Mouse (Mus musculus) c-Kit-positive CD71-negative TER-119-negative erythroid progenitor cells, embryonic 14.5 days (primary cell): ENCODE data around the gene Apom.
"Not testable (repeated sequence)": the region's sequence is repeated elsewhere in the genome, so short reads cannot be mapped to it uniquely, and the experiment has no call there.

Source experiments
- DNase-seq: peaks from one replicate; pipeline ENCODE4 v3.0.0-alpha.2; 2013; ENCODE audit warnings: low read depth

The Apom gene

DNA sequence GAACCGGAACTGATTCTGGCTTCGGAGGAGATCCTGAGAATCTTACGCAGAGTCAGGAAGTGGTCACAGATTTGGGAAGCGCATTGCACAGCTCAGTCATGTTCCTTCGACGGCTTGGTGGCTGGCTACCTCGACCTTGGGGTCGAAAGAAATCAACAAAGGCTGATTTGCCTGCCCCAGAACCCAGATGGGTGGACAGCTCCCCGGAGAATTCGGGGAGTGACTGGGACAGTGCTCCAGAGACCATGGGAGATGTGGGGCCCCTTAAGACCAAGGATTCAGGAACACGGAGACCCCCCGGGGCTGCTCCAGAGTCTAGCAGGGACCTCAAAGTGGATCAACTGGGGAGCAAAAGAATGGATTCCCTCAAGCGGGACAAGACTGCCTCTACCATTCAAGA, 4.8 kb downstream of the Apom start:
- no peak for DNase-seq

- DNase-seq = peak; percentile 56
These were observed 5.6 kb downstream of the Apom start, which contains the start of gene D17H6S53E for GRCm38 (mm10) chr17:35126206-35126611. TSS of gene D17H6S53E (plus strand) at chr17:35126373.

DNA sequence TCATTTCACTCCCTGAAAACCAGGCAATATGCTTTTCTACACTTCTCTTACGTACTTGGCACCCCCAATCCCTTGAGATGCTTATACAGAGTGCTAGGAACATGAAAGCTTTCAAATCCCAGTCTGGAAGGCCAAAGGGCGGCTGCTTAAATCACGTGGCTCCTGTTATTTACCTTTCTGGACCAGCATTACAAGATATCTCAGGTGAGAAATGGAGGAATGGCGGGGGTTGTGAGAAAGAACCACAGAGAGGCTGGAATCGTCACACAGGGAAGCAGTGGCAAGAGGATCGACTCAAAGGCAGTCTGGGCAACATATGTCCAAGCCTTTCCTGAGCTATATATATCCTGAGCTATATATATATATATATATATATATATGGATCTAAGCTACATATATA, 6.3 kb downstream of the Apom start:
- DNase-seq = no peak

- no peak for DNase-seq
These were observed 6.8 kb downstream of the Apom start for GRCm38 (mm10) chr17:35125081-35125480.

GRCm38 (mm10) chr17:35124261-35124896, 7.5 kb downstream of the Apom start:
- not testable (repeated sequence) for DNase-seq

DNA sequence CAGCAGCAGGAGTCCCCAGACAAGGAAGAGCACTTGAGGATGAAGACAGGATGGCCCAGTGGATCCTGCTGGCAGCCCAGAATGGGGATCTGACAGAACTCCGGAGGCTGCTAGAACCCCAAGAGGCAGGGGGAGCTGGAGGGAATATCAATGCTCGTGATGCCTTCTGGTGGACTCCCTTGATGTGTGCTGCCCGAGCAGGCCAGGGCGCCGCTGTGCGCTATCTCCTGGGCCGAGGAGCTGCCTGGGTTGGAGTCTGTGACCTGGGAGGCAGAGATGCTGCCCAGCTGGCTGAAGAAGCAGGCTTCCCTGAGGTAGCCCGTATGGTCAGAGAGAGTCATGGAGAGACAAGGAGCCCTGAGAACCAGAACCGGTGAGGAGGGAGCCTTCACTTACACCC, 8.6 kb downstream of the Apom start:
- DNase-seq = not testable (repeated sequence)

DNA sequence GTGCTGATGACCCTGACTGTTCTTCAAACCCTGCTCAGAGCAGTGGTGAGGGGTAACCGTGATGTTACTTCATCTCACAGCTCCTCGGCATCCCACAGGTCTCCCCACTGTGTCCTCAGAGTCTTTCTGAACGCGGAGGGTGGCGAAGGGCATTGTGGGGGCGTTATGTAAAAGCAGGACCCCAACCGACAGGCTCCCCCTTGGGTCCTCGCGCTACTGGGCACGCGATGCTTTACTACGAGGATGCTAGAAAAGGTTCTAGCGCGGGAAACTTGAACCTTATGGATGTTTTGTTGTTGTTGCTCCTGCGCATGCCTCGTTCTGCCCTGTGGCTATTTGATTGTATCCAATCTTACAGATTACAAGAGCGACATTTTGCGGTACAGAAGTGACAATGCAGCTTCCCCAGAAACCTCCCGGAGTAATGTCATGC, 10.0 kb downstream of the Apom start, which contains the start of gene Csnk2b:
TSS of gene Csnk2b (minus strand) at position 183 of the 433 bp plus-strand sequence.
- peak; percentile 55 for DNase-seq

- DNase-seq = peak; percentile 98
These were observed 10.6 kb downstream of the Apom start, which contains the start of gene Gpank1 for GRCm38 (mm10) chr17:35121143-35121799. TSS of gene Gpank1 (plus strand) at chr17:35121455.

GRCm38 (mm10) chr17:35120745-35121142, 11.1 kb downstream of the Apom start:
- no peak for DNase-seq

DNA sequence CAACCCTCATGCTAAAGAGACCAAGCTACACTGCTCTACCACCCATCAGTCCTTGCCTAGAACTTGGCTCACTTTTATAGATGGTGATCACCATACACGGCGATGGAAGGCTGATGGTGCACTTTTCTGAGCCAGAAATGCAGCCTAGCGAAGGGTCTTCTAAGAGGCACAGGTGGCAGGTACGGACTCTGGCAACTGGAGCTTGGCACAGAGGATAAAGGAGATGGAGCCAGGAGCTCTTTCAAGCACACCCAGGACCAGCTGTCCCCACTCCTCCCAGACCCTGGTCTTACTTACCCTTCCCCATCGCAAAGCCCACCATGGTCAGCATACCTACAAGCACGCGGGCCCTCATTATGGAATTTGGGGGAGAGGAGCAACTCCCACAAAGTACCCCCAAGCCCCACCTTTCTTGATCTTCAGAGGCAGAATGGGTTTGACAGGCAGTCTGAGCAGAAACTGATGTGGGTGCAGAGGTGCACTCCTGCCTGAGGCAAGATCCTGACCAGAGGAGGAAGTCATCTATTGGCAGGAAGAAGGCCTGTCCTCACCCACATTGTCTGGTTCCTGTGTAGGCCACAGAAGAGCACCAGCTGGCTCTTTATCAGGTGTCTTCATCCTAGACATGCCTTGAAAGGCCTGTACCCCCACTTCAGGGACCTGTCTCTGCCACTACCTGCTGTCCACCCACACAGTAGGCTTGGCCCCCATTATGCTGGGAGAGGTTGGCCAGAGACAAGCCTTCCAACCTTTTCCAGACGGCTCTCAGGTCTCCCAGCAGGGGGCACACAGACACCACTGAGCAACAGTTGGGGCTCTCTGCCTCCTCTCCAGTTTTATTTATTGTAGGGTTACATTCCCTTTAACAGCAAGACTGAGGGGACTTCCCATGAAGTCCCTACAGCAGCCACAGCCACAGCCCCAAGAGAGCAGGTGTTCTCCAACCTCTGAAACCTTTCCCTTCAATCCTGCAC, 16.5 kb downstream of the Apom start, which contains the start of gene Ly6g5b:
TSS of gene Ly6g5b (minus strand) at position 383 of the 974 bp plus-strand sequence.
- DNase-seq = no peak

- no peak for DNase-seq
These were observed 20.1 kb downstream of the Apom start for GRCm38 (mm10) chr17:35111774-35112173.

DNA sequence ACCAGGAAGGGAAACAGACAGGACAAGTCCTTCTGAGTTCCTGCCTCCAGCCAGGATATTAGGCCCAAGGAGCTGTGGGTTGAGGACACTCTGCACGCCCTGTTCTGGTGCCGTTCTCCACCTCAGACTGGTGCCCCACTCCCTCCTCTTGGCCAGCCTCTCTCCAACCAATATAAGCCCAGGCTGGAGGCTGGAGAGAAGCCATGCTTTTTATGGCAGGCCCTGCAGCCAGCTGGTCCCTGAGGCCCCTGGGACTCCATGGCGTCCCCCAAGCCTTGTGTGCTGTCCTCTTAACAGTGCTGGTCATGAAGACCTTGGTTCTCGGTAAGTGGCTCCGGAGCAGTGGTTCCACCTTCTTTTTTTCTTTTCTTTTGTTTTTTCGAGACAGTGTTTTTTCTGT, 23.8 kb downstream of the Apom start, which contains the start of gene Ly6g5c:
TSS of gene Ly6g5c (plus strand) at position 183 of the 400 bp plus-strand sequence.
- no peak for DNase-seq

DNA sequence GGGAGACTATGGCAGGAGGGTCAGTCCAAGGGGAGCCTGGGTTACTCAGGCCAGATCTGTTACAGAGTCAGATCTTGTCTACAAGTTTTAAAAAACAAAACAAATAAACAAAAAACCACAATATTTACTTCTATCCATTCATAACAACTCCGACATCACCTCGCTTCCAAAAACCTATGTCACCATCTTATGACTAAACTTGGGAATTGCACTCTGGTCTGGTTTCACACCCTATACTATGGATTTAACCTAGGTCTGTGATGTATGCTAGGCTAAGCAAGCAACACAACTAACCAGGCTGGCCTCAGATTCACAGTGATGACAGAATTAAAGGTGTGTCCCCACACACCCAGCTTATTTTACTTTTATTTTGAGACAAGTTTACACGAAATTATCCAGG, 25.3 kb downstream of the Apom start:
- no peak for DNase-seq

GRCm38 (mm10) chr17:35105740-35106389, 26.0 kb downstream of the Apom start:
- DNase-seq = no peak

- DNase-seq = no peak
These were observed 27.1 kb downstream of the Apom start for GRCm38 (mm10) chr17:35104754-35105153.

- DNase-seq = no peak
These were observed 27.8 kb downstream of the Apom start for GRCm38 (mm10) chr17:35104079-35104478.

DNA sequence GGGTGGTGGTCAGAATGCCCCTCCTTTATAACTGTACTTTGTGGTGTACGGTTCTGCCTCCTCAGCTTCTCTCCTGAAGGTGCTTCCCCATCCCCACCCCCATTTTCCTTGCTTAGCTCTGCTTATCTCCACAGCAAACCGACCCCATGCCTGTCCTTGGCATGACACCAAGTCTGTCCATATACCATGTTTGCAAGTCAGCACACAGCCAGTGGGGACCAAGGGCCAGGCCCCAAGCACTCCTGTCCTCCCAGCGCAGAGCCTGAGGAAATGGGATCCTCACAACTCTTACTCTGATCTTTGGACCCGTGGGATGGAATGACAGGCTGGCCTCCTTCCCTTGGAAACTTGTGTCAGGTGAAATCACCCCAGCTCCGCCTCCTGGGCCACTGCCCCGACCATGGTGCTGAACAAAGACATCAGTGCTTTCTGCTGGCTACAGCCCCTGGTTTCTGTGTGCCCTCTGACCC, 28.6 kb downstream of the Apom start:
- DNase-seq = no peak

DNA sequence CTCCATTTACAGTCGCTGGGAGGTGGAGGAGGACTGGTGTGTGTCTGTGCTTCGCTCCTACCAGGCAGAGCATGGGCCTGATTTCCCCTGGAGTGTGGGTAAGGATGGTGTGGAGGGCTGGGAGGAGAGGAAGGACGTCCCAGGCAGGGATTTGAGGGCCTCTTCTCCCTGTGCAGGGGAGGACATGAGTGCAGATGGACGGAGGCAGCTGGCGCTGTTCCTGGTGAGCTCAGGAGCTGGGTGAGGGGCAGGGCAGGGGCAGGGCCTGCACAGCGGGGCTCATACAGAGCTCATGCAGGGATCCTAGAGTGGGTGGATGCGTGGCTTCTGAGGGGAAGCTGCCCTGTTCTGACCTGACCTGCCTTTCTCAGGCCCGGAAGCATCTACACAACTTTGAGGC, 29.6 kb downstream of the Apom start:
- no peak for DNase-seq

- DNase-seq = no peak
These were observed 30.7 kb downstream of the Apom start for GRCm38 (mm10) chr17:35101161-35101560.

DNA sequence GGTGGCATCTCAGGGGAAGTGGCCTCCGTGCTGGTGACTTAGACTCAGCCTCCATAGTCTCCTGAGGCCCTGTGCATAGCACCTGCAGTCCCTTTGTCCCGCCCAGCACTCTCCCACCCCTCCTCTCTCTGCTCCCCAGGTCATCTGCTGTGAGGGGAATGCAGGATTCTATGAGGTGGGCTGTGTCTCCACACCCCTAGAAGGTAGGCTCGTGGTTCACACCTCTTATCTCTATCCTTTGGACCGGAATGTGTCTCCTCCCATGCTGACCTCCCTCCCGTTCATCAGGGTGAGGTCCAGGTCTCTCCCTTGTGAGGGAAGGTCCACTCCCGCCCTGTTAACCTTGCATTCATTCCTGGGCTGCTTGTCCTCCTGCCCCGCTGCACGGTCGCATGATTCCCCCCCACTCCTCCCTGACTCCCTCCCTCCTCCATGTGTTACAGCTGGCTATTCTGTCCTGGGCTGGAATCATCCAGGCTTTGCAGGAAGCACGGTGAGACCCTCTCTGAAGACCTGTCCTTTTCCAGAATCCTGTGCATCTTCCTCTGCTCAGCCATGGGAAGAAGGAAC, 31.6 kb downstream of the Apom start:
- no peak for DNase-seq

- no peak for DNase-seq
These were observed 34.6 kb downstream of the Apom start for GRCm38 (mm10) chr17:35097164-35097655.
